Mouse (Mus musculus) stomach, embryonic 14.5 days (tissue): ENCODE measurements at regions not wholly inside any gene's neighbourhood (a gene's known extent, or its start where the extent isn't known, plus 50 kb on each side); places are given as distances from the start of the nearest gene placed in this dataset.

Source experiments
- ATAC-seq: fragments of 200-750 bp; cut with Nextera tagmentation; 2 replicates; pipeline ENCODE4 v1.8.0; 2017; ENCODE audit warnings: low read depth, moderate TSS enrichment; ENCODE audit not compliant: insufficient number of reproducible peaks, insufficient read depth, low FRiP score
- H3K27ac ChIP-seq: fragments of 300-500 bp; sonication (generic); 2 replicates; pipeline ENCODE4 v1.5.1; 2014; ENCODE audit warnings: mild to moderate bottlenecking, low read length, moderate library complexity, mixed read lengths
- H3K27me3 ChIP-seq: fragments of 300-500 bp; sonication (generic); 2 replicates; pipeline ENCODE4 v1.6.1; 2014; ENCODE audit warnings: low read length, control low read depth, mixed read lengths; ENCODE audit not compliant: control insufficient read depth, insufficient read depth
- H3K36me3 ChIP-seq: fragments of 300-500 bp; sonication (generic); 2 replicates; pipeline ENCODE4 v1.6.1; 2014; ENCODE audit warnings: mild to moderate bottlenecking, control low read depth, low read length, moderate library complexity, mixed read lengths; ENCODE audit not compliant: control insufficient read depth, insufficient read depth
- H3K4me1 ChIP-seq: fragments of 300-500 bp; sonication (generic); 2 replicates; pipeline ENCODE4 v1.6.1; 2014; ENCODE audit warnings: low read length, control low read depth, mixed read lengths; ENCODE audit not compliant: control insufficient read depth, insufficient read depth
- H3K4me2 ChIP-seq: fragments of 300-500 bp; sonication (generic); replicated peaks from 2 replicates; pipeline ENCODE4 v1.6.1; 2014; ENCODE audit warnings: low read depth, low read length, control low read depth
- H3K4me3 ChIP-seq: fragments of 300-500 bp; sonication (generic); 2 replicates; pipeline ENCODE4 v1.5.1; 2014; ENCODE audit warnings: low read depth, low read length, control low read depth
- H3K9ac ChIP-seq: fragments of 300-500 bp; sonication (generic); replicated peaks from 2 replicates; pipeline ENCODE4 v1.6.1; 2014; ENCODE audit warnings: low read depth, mild to moderate bottlenecking, control low read depth, low read length, moderate library complexity, mixed read lengths
- H3K9me3 ChIP-seq: fragments of 300-500 bp; sonication (generic); 2 replicates; pipeline ENCODE4 v1.6.1; 2016; ENCODE audit warnings: low read depth, low read length, control low read depth; ENCODE audit not compliant: control insufficient read depth
- WGBS: fragments of 180-500 bp; shearing (Covaris S2); extraction: QIAGEN DNeasy Blood & Tissue Kit; methylation state at CpG from one replicate; pipeline ENCODE4 v1.1.7; 2014; 5-methylcytosine and 5-hydroxymethylcytosine counted together

GRCm38 (mm10) chr3:56456317-56456716 is 272.8 kb upstream of the Nbea start:
- H3K4me3 ChIP-seq = no peak overlapping the region
- no peaks in the 10 kb centered on the region for H3K36me3 ChIP-seq
- H3K9me3 ChIP-seq = no peaks in the 10 kb centered on the region
- WGBS = 80% methylated on average over 6 of the region's 6 CpGs
- no peak overlapping the region for H3K27ac ChIP-seq
- no peak overlapping the region for H3K9ac ChIP-seq
- no peak overlapping the region for H3K4me2 ChIP-seq
- no peak for ATAC-seq
- H3K27me3 ChIP-seq = no peaks in the 10 kb centered on the region
- H3K4me1 ChIP-seq = peaks cover 6% of the 10 kb centered on the region; the same call in 1 of the 2 replicates

GRCm38 (mm10) chr3:56438900-56439299 is 255.4 kb upstream of the Nbea start:
- Histone ChIP-seq H3K9ac (no peak overlapping the region), H3K9me3 (no peaks in the 10 kb centered on the region), H3K4me1 (peaks cover 5% of the 10 kb centered on the region; the same call in 1 of the 2 replicates), H3K4me3 (no peak overlapping the region), H3K27me3 (no peaks in the 10 kb centered on the region), H3K36me3 (no peaks in the 10 kb centered on the region), H3K4me2 (no peak overlapping the region), H3K27ac (peak overlapping the region; percentile 66)
- WGBS = 61% methylated on average over 5 of the region's 5 CpGs
- ATAC-seq = peak; percentile 33; the same call in 1 of the 2 replicates

- no peak overlapping the region for H3K4me2 ChIP-seq
- peaks cover 5% of the 10 kb centered on the region; the same call in 1 of the 2 replicates for H3K4me1 ChIP-seq
- no peak overlapping the region for H3K9ac ChIP-seq
- H3K9me3 ChIP-seq = no peaks in the 10 kb centered on the region
- no peak overlapping the region for H3K4me3 ChIP-seq
- WGBS = 35% methylated on average over 12 of the region's 12 CpGs
- H3K27me3 ChIP-seq = no peaks in the 10 kb centered on the region
- H3K27ac ChIP-seq = peak overlapping the region; percentile 66
- no peaks in the 10 kb centered on the region for H3K36me3 ChIP-seq
- peak; percentile 81; the same call in 1 of the 2 replicates for ATAC-seq
These were observed 254.7 kb upstream of the Nbea start for GRCm38 (mm10) chr3:56438020-56438747.

GRCm38 (mm10) chr3:56437058-56437457 is 253.6 kb upstream of the Nbea start:
- H3K27me3 ChIP-seq = no peaks in the 10 kb centered on the region
- WGBS = 28% methylated on average over 4 of the region's 4 CpGs
- H3K36me3 ChIP-seq = no peaks in the 10 kb centered on the region
- H3K9ac ChIP-seq = no peak overlapping the region
- H3K4me1 ChIP-seq = peaks cover 5% of the 10 kb centered on the region; the same call in 1 of the 2 replicates
- ATAC-seq = peak; percentile 56; the same call in 1 of the 2 replicates
- no peak overlapping the region for H3K4me2 ChIP-seq
- peak overlapping the region; percentile 53 for H3K27ac ChIP-seq
- H3K4me3 ChIP-seq = no peak overlapping the region
- no peaks in the 10 kb centered on the region for H3K9me3 ChIP-seq

GRCm38 (mm10) chr3:56433495-56433894 is 250.0 kb upstream of the Nbea start:
- Histone ChIP-seq H3K27ac (no peak overlapping the region), H3K27me3 (no peaks in the 10 kb centered on the region), H3K9ac (no peak overlapping the region), H3K36me3 (no peaks in the 10 kb centered on the region), H3K9me3 (no peaks in the 10 kb centered on the region), H3K4me2 (no peak overlapping the region), H3K4me1 (peaks cover 5% of the 10 kb centered on the region; the same call in 1 of the 2 replicates), H3K4me3 (no peak overlapping the region)
- no peak for ATAC-seq
- 65% methylated on average over 1 of the region's 1 CpGs for WGBS

GRCm38 (mm10) chr3:56427201-56427600 is 243.7 kb upstream of the Nbea start:
- WGBS = 64% methylated on average over 1 of the region's 1 CpGs

GRCm38 (mm10) chr3:56397851-56398496 is 214.5 kb upstream of the Nbea start:
- Histone ChIP-seq H3K27ac (no peak overlapping the region), H3K27me3 (no peaks in the 10 kb centered on the region), H3K4me2 (no peak overlapping the region), H3K4me1 (no peaks in the 10 kb centered on the region), H3K36me3 (no peaks in the 10 kb centered on the region), H3K4me3 (no peak overlapping the region), H3K9me3 (no peaks in the 10 kb centered on the region), H3K9ac (no peak overlapping the region)
- 82% methylated on average over 4 of the region's 4 CpGs for WGBS
- no peak for ATAC-seq

More at GRCm38 (mm10) chr3:56427201-56427600, 243.7 kb upstream of the Nbea start:
- Histone ChIP-seq H3K9ac (no peak overlapping the region), H3K4me1 (no peaks in the 10 kb centered on the region), H3K36me3 (no peaks in the 10 kb centered on the region), H3K9me3 (no peaks in the 10 kb centered on the region), H3K4me3 (no peak overlapping the region), H3K27me3 (no peaks in the 10 kb centered on the region), H3K27ac (no peak overlapping the region), H3K4me2 (no peak overlapping the region)
- ATAC-seq = peak; percentile 58; the same call in 1 of the 2 replicates

GRCm38 (mm10) chr3:56393134-56393533 is 209.6 kb upstream of the Nbea start:
- Histone ChIP-seq H3K36me3 (no peaks in the 10 kb centered on the region), H3K9ac (no peak overlapping the region), H3K27ac (no peak overlapping the region), H3K4me1 (no peaks in the 10 kb centered on the region), H3K9me3 (no peaks in the 10 kb centered on the region), H3K4me2 (no peak overlapping the region), H3K27me3 (no peaks in the 10 kb centered on the region), H3K4me3 (no peak overlapping the region)
- ATAC-seq = no peak
- WGBS = 49% methylated on average over 5 of the region's 5 CpGs
